Mouse (Mus musculus) embryonic fibroblast, embryonic 13.5 days (primary cell): ENCODE data around the gene Msi2.

Source experiments
- CTCF ChIP-seq: IDR thresholded peaks from 2 replicates; pipeline ENCODE4 v1.5.1; 2011; ENCODE audit warnings: mild to moderate bottlenecking, control low read depth, low read length, moderate library complexity, borderline replicate concordance; ENCODE audit not compliant: insufficient read depth
- POLR2A ChIP-seq: IDR thresholded peaks from 2 replicates; pipeline ENCODE4 v1.6.1; 2011; ENCODE audit warnings: low read depth, mild to moderate bottlenecking, control low read depth, low read length, moderate library complexity

DNA sequence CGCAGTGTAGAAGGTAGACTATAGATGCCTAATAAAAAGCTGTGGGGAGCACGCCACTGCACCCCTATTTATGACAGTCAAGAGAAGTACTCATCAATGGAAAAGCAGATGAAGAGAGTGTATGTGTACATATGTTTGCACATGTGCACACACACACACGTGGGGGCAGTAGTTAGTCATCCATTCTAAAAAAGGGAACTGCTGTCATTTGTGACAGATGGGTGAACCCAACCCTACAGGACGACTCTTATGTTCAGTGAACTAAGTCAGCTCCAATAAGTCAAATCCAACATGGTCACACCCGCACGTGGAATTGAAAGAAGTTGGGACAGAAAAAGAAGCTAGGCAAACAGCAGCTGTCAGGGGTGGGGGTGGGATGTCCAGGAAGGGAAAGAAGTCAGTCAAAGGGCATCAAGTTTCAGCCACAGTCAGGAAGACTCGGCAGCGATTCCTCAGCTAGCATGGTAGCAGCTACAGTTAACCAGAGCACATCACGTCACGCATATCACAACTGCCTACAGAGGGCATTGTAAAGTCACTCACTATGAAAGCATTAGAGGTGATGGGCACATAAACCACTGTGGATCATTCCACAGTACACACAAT lies 158.8 kb downstream of the Msi2 start:
- TF ChIP-seq CTCF (no peak), POLR2A (no peak)
